Mouse (Mus musculus) layer of hippocampus, postnatal 25 days (tissue): ENCODE results near the gene Mst1. TPM values are rescaled to one million over a fixed set of nuclear protein-coding genes. Genes with fewer than 3 reads are reported as not detected.

ENCODE experiments used
- DNase-seq, 2 experiments: peaks; one replicate each; pipeline ENCODE4 v3.0.0; 2022; ENCODE audit warnings: mixed read lengths in 2 of 2, low spot score in 1 of 2; ENCODE audit errors: extremely low spot score in 1 of 2
- microRNA-seq, 2 experiments: library from miRNA; unstranded; fragments of <30 nt; microRNA quantifications; one replicate each; pipeline ENCODE4 v1.2.0; 2021
- total RNA-seq, 2 experiments: library from RNA; stranded (reverse); gene quantifications; 2 replicates each; pipeline ENCODE4 v1.2.3; 2021

Mst1 gene
- total RNA-seq, 2 experiments from 2014 or later: not detected

- no peak for DNase-seq
Observed at GRCm38 (mm10) chr9:108126436-108127180, 46.4 kb downstream of the Mst1 start.

GRCm38 (mm10) chr9:108128248-108128647 lies 48.0 kb downstream of the Mst1 start:
- no peak for DNase-seq

GRCm38 (mm10) chr9:108129042-108129948 lies 49.1 kb downstream of the Mst1 start:
- no peak for DNase-seq

GRCm38 (mm10) chr9:108131502-108131901 lies 51.3 kb downstream of the Mst1 start:
- no peak for DNase-seq

GRCm38 (mm10) chr9:108132373-108132772 lies 52.1 kb downstream of the Mst1 start:
- no peak for DNase-seq

GRCm38 (mm10) chr9:108133478-108133877 lies 53.2 kb downstream of the Mst1 start:
- no peak for DNase-seq

Small RNA genes within 50 kb of the gene (microRNA-seq; reads per million reads assigned to microRNA genes)
- 0 reads per million in 2 experiments for gene Gm47303
- gene Mir7088: 0 reads per million in 2 experiments

Other genes with a start within 250 kb of the Mst1 start
- 10 to 100 TPM; 52.3 to 59.6 TPM for gene Rbm6, start 207.2 kb upstream of the Mst1 start, total RNA-seq
- gene Mon1a, start 192.3 kb upstream of the Mst1 start, total RNA-seq: 10 to 100 TPM; 24.4 to 25.1 TPM
- 1 to 10 TPM; 1.6 to 2.6 TPM for gene Mst1r, start 173.6 kb upstream of the Mst1 start, total RNA-seq
- not detected for gene Actl11, start 152.0 kb upstream of the Mst1 start, total RNA-seq
- gene Camkv, start 144.8 kb upstream of the Mst1 start, total RNA-seq: 100 to 1,000 TPM; 509 to 559 TPM
- gene Traip, start 130.3 kb upstream of the Mst1 start, total RNA-seq: 10 to 100 TPM; 17.2 to 19.1 TPM
- gene Uba7, start 104.9 kb upstream of the Mst1 start, total RNA-seq: 1 to 10 TPM; 3.8 to 5.2 TPM
- gene Gm20661, start 97.4 kb upstream of the Mst1 start, total RNA-seq: 1 to 10 TPM; 1.0 to 1.4 TPM
- 10 to 100 TPM; 12.0 to 13.6 TPM for gene Inka1, start 94.6 kb upstream of the Mst1 start, total RNA-seq
- 1 to 10 TPM; 3.3 to 5.3 TPM for gene Cdhr4, start 87.9 kb upstream of the Mst1 start, total RNA-seq
- 1 to 10 TPM in 1 of 2 experiments, not detected in 1; 3.5 TPM for gene Gm20662, start 84.1 kb upstream of the Mst1 start, total RNA-seq
- 100 to 1,000 TPM; 220 to 228 TPM for gene Ip6k1, start 77.9 kb upstream of the Mst1 start, total RNA-seq
- 10 to 100 TPM; 14.5 to 17.2 TPM for gene Gmppb, start 31.2 kb upstream of the Mst1 start, total RNA-seq
- 1 to 10 TPM; 2.0 to 2.2 TPM for gene Amigo3, start 27.3 kb upstream of the Mst1 start, total RNA-seq
- gene Rnf123, start 2.9 kb downstream of the Mst1 start, total RNA-seq: 10 to 100 TPM; 95.1 to 97.3 TPM
- 10 to 100 TPM; 32.0 to 32.7 TPM for gene Apeh, start 14.2 kb downstream of the Mst1 start, total RNA-seq
- gene Bsn, start 109.9 kb downstream of the Mst1 start, total RNA-seq: 100 to 1,000 TPM; 190 to 242 TPM
- gene Dag1, start 183.5 kb downstream of the Mst1 start, total RNA-seq: 10 to 100 TPM; 90.4 to 95.2 TPM
- 100 to 1,000 TPM in 1 of 2 experiments, 10 to 100 TPM in 1; 93.0 to 121 TPM for gene Nicn1, start 210.0 kb downstream of the Mst1 start, total RNA-seq
- 10 to 100 TPM; 28.5 to 31.6 TPM for gene Amt, start 216.4 kb downstream of the Mst1 start, total RNA-seq
- 100 to 1,000 TPM; 167 to 187 TPM for gene Rhoa, start 225.7 kb downstream of the Mst1 start, total RNA-seq
- 10 to 100 TPM; 36.0 to 37.9 TPM for gene Tcta, start 225.7 kb downstream of the Mst1 start, total RNA-seq